ENCODE assay signal across 20 mouse cellular contexts in genomic region chr4:127174900-127175278, GRCm38 (mm10). TPM values are rescaled to one million over a fixed set of nuclear protein-coding genes. Genes with fewer than 3 reads are reported as not detected.
A peak's percentile ranks its signal among the peaks of the same experiment; 100 is the strongest.
DNase-seq lines count a peak whose midpoint lies in the region; TF ChIP-seq lines count a peak whose summit lies in the region.
"Had no signal": no experiment of that assay in that cellular context is flagged by ENCODE, and none has a peak within 500 bp of the region (broad histone marks: within the 10 kb centered on the region; RNA-seq: fewer than 3 reads in every experiment).

No protein-coding gene starts in this region.

- peaks cover 4% of the 10 kb centered on the region for H3K27me3 ChIP-seq in E14TG2a.4 (ENCODE audit: insufficient read depth, low read length)
- H3K27me3 ChIP-seq: midbrain, embryonic 15.5 days had no signal

- no peak for TF ChIP-seq CTCF in E14TG2a.4 (conservative IDR thresholded peaks at IDR 0.05; ENCODE audit: low read length)
- no peak for TF ChIP-seq CTCF in cortical plate, adult 2 months (IDR thresholded peaks at IDR 0.05; ENCODE audit: extremely low read depth, insufficient read depth, low read length)

- H3K27ac ChIP-seq in cortical plate, adult 2 months (ENCODE audit: insufficient read depth, low read length): peak overlapping the region; percentile 95
- H3K27ac ChIP-seq: embryonic facial prominence, embryonic 13.5 days; heart, embryonic 10.5 days; hindbrain, embryonic 13.5 days; limb, embryonic 12.5 days; liver, embryonic 15.5 days; midbrain, embryonic 15.5 days had no signal

- DNase-seq in adrenal gland, adult (ENCODE audit: inconsistent age in 2 of 2, low spot score in 1 of 2): peak; percentile 27 to 36
- DNase-seq in adrenal gland, postnatal 36 days: no peak
- peak; percentile 66 for DNase-seq in layer of hippocampus, adult 9-11 months
- no peak for DNase-seq in layer of hippocampus, postnatal 14 days (ENCODE audit: low spot score in 2 of 2)
- DNase-seq in kidney, adult 11 months: no peak
- no peak for DNase-seq in embryo, embryonic 10.5 days (ENCODE audit: low spot score)
- DNase-seq: adrenal gland, adult 8-10 months; gastrocnemius, postnatal 36 days; heart, postnatal 14 days; thymus, postnatal 36 days had no signal

- peaks cover 98% of the 10 kb centered on the region for H3K4me1 ChIP-seq in E14TG2a.4 (replicated peaks; ENCODE audit: low read depth, low read length)
- H3K4me1 ChIP-seq in cortical plate, adult 2 months (ENCODE audit: control insufficient read depth, insufficient read depth, low read length): peaks cover 11% of the 10 kb centered on the region
- H3K4me1 ChIP-seq: embryonic facial prominence, embryonic 13.5 days; heart, embryonic 10.5 days; limb, embryonic 12.5 days; liver, embryonic 15.5 days had no signal

- H3K4me3 ChIP-seq in E14TG2a.4 (replicated peaks; ENCODE audit: low read length): peak overlapping the region; percentile 57
- peak overlapping the region; percentile 55 for H3K4me3 ChIP-seq in cortical plate, adult 2 months (ENCODE audit: insufficient read depth, low read length)
- H3K4me3 ChIP-seq: embryonic facial prominence, embryonic 13.5 days; heart, embryonic 10.5 days; hindbrain, embryonic 13.5 days; limb, embryonic 12.5 days; liver, embryonic 15.5 days; midbrain, embryonic 15.5 days had no signal

- no peaks in the 10 kb centered on the region for H3K9me3 ChIP-seq in E14TG2a.4 (ENCODE audit: low read length)
- H3K9me3 ChIP-seq: embryonic facial prominence, embryonic 13.5 days; heart, embryonic 10.5 days; hindbrain, embryonic 13.5 days; limb, embryonic 12.5 days; liver, embryonic 15.5 days; midbrain, embryonic 15.5 days had no signal

- H3K36me3 ChIP-seq in E14TG2a.4 (ENCODE audit: insufficient read depth, low read length): peaks cover 6% of the 10 kb centered on the region; the same call in 1 of the 2 replicates
- H3K36me3 ChIP-seq: embryonic facial prominence, embryonic 13.5 days; heart, embryonic 10.5 days; hindbrain, embryonic 13.5 days; limb, embryonic 12.5 days; liver, embryonic 15.5 days; midbrain, embryonic 15.5 days had no signal

- TF ChIP-seq POLR2A in cortical plate, adult 2 months (IDR thresholded peaks at IDR 0.05; ENCODE audit: extremely low read depth, insufficient read depth, low read length): no peak

RNA-seq across cellular contexts. Expression of gene Dlgap3, which starts 5.9 kb away (rescaled TPM):
- 1 to 10 TPM; 3.1 to 5.6 TPM for total RNA-seq in adrenal gland, postnatal 36 days (2021)
- total RNA-seq in layer of hippocampus, postnatal 14 days (2021): 100 to 1,000 TPM; 283 TPM
- 222 and 224 TPM in 2 replicates for polyA plus RNA-seq in cortical plate, adult 2 months (2012; rRNA removed)
- total RNA-seq: megakaryocyte progenitor cell, adult 5-6 weeks had no signal
- polyA plus RNA-seq: CD4-positive, CD25-positive, alpha-beta regulatory T cell, adult 4 months had no signal

RNA-seq across cellular contexts. Expression of gene Tmem35b, which starts 51.4 kb away (rescaled TPM):
- 10 to 100 TPM; 14.8 to 22.8 TPM for total RNA-seq in adrenal gland, postnatal 36 days (2021)
- 1 to 10 TPM; 3.1 to 3.6 TPM for total RNA-seq in layer of hippocampus, postnatal 14 days (2021)
- polyA plus RNA-seq in cortical plate, adult 2 months (2012; rRNA removed): 9.5 and 11.6 TPM in 2 replicates

Comparison
In these comparisons a context has a peak if more than half of its experiments do, and no peak if none do; other contexts are left out.
1. DNase-seq: peak in adrenal gland, adult (2 of 2) and layer of hippocampus, adult 9-11 months (single experiment); none in adrenal gland, postnatal 36 days (0 of 2), layer of hippocampus, postnatal 14 days (0 of 2), kidney, adult 11 months (single experiment) and embryo, embryonic 10.5 days (single experiment).
2. RNA of gene Dlgap3, which starts 5.9 kb away (total RNA-seq): 283 TPM in layer of hippocampus, postnatal 14 days; 3.1 to 5.6 TPM in adrenal gland, postnatal 36 days; every median in the first group is over 10 times any median in the second.